In genomic region chr12:80208126-80208820, GRCm38 (mm10) we compare ENCODE assay signal across 9 mouse cellular contexts. TPM values are rescaled to one million over a fixed set of nuclear protein-coding genes. Genes with fewer than 3 reads are reported as not detected.
DNase-seq lines count a peak whose midpoint lies in the region; TF ChIP-seq lines count a peak whose summit lies in the region.
"Had no signal": no experiment of that assay in that cellular context is flagged by ENCODE, and none has a peak within 500 bp of the region (broad histone marks: within the 10 kb centered on the region; RNA-seq: fewer than 3 reads in every experiment).

No protein-coding gene starts in this region.

- no peaks in the 10 kb centered on the region; the same call in none of the 2 replicates for H3K79me2 ChIP-seq in heart, adult 2 months (replicated peaks; ENCODE audit: control insufficient read depth, insufficient read depth, low read length)

- no peaks in the 10 kb centered on the region for H3K27me3 ChIP-seq in heart, adult 2 months (ENCODE audit: control insufficient read depth, insufficient read depth, low read length)
- no peaks in the 10 kb centered on the region for H3K27me3 ChIP-seq in spleen, adult 2 months (ENCODE audit: control insufficient read depth, insufficient read depth, low read length)

- no peak overlapping the region for H3K9ac ChIP-seq in heart, adult 2 months (ENCODE audit: low read depth, low read length)

- H3K27ac ChIP-seq in heart, adult 2 months = peak overlapping the region; percentile 47
- H3K27ac ChIP-seq in spleen, adult 2 months (ENCODE audit: insufficient read depth, low read length) = peak overlapping the region; percentile 18; the same call in 1 of the 2 replicates

- peak in 1 of 2 experiments; percentile 29 for DNase-seq in heart, adult 2 months
- DNase-seq in heart, adult 9 months (ENCODE audit: low spot score in 2 of 2) = no peak
- no peak for DNase-seq in spleen, adult 2 months (ENCODE audit: low read depth in 1 of 2, low spot score in 2 of 2)
- no peak for DNase-seq in spleen, postnatal 10 days (ENCODE audit: low spot score in 2 of 2)
- DNase-seq in heart, postnatal 4 days = peak; percentile 67
- DNase-seq in testis, postnatal 14 days (ENCODE audit: low spot score) = peak; percentile 28
- no peak for DNase-seq in adrenal gland, postnatal 25 days
- no peak for DNase-seq in urinary bladder, postnatal 14 days (ENCODE audit: low spot score)
- DNase-seq: right cerebral cortex, postnatal 4 days had no signal

- TF ChIP-seq EP300 in heart, adult 2 months (IDR thresholded peaks at IDR 0.05; ENCODE audit: insufficient read depth, low read depth, low read length) = no peak

- intact Hi-C loops in heart, adult 2 months (cut with DNase I) = loop anchor here (5.0 kb wide), 1 partner anchor 119 kb away; no protein-coding TSS in a partner anchor

- no peak for TF ChIP-seq POLR2A in heart, adult 2 months (IDR thresholded peaks at IDR 0.05; ENCODE audit: insufficient read depth, low read depth, low read length)
- no peak for TF ChIP-seq POLR2A in spleen, adult 2 months (IDR thresholded peaks at IDR 0.05; ENCODE audit: low read depth, low read length)

- no peak for TF ChIP-seq CTCF in heart, adult 2 months (IDR thresholded peaks at IDR 0.05)
- TF ChIP-seq CTCF in spleen, adult 2 months (IDR thresholded peaks at IDR 0.05; ENCODE audit: extremely low read depth, insufficient read depth, insufficient read length, insufficient replicate concordance) = no peak

- no peaks in the 10 kb centered on the region for H3K36me3 ChIP-seq in heart, adult 2 months (ENCODE audit: control insufficient read depth, insufficient read depth, low read length)
- H3K36me3 ChIP-seq in spleen, adult 2 months (ENCODE audit: control insufficient read depth, insufficient read depth, low read length) = peaks cover 1% of the 10 kb centered on the region; the same call in 1 of the 2 replicates

- no peak overlapping the region for H3K4me3 ChIP-seq in heart, adult 2 months
- H3K4me3 ChIP-seq in spleen, adult 2 months (ENCODE audit: extremely low read depth, insufficient read depth, insufficient read length) = no peak overlapping the region

- 37% methylated on average over 19 of the region's 19 CpGs for WGBS in heart, adult 2 months
- 76% methylated on average over 19 of the region's 19 CpGs for WGBS in spleen, adult 2 months

- H3K4me1 ChIP-seq in heart, adult 2 months (ENCODE audit: control insufficient read depth, insufficient read depth, low read length) = peaks cover 6% of the 10 kb centered on the region
- peaks cover 24% of the 10 kb centered on the region for H3K4me1 ChIP-seq in spleen, adult 2 months (ENCODE audit: control insufficient read depth, insufficient read depth, insufficient read length)

RNA-seq across cellular contexts. Expression of gene Actn1, which starts 51.9 kb away (rescaled TPM):
- 10 to 100 TPM; 30.6 to 31.7 TPM for total RNA-seq in heart, adult 2 months (2021)
- 29.0 and 31.1 TPM in 2 replicates for polyA plus RNA-seq in heart, adult 2 months (2012; rRNA removed)
- 81.7 and 84.7 TPM in 2 replicates for polyA plus RNA-seq in spleen, adult 2 months (2012; rRNA removed)
- 100 to 1,000 TPM; 114 to 116 TPM for total RNA-seq in heart, postnatal 4 days (2021)
- 35.0 and 37.3 TPM in 2 replicates for total RNA-seq in adrenal gland, postnatal 25 days (2021)

Comparison
In these comparisons a context has a peak if more than half of its experiments do, and no peak if none do; other contexts are left out.
1. DNase-seq: peak in heart, postnatal 4 days (single experiment) and testis, postnatal 14 days (single experiment); none in heart, adult 9 months (0 of 2), spleen, adult 2 months (0 of 2), spleen, postnatal 10 days (0 of 2), adrenal gland, postnatal 25 days (single experiment) and urinary bladder, postnatal 14 days (single experiment).